Mouse (Mus musculus) brain, embryonic 14.5 days (tissue): ENCODE results near the gene Anks1b.

ENCODE experiments used
- CTCF ChIP-seq: fragments of 200-500 bp; IDR thresholded peaks from 2 replicates; pipeline ENCODE4 v1.5.1; 2012; ENCODE audit warnings: inconsistent platforms, mild to moderate bottlenecking, moderate library complexity, borderline replicate concordance; ENCODE audit not compliant: insufficient read depth, insufficient read length; ENCODE audit errors: extremely low read depth
- POLR2A ChIP-seq: fragments of 200-500 bp; IDR thresholded peaks from 2 replicates; pipeline ENCODE4 v1.6.1; 2012; ENCODE audit warnings: mild to moderate bottlenecking, inconsistent platforms, borderline replicate concordance; ENCODE audit not compliant: poor library complexity, insufficient read depth, insufficient read length, severe bottlenecking; ENCODE audit errors: extremely low read depth

GRCm38 (mm10) chr10:90220470-90220869 lies 347.2 kb downstream of the Anks1b start:
- no peak for TF ChIP-seq POLR2A
- TF ChIP-seq CTCF: no peak
